Mouse (Mus musculus) kidney, postnatal 0 days (tissue): Measurements from ENCODE around the gene Icam4. TPM values are rescaled to one million over a fixed set of nuclear protein-coding genes. Genes with fewer than 3 reads are reported as not detected.

Experiments
- ATAC-seq: fragments of 200-750 bp; cut with Nextera tagmentation; replicated peaks from 2 replicates; pipeline ENCODE4 v1.8.0; 2017; ENCODE audit warnings: low read depth, moderate number of reproducible peaks, moderate TSS enrichment, moderate library complexity; ENCODE audit not compliant: low FRiP score
- DNase-seq: peaks from one replicate; pipeline ENCODE4 v3.0.0-alpha.2; 2016; ENCODE audit warnings: low spot score
- H3K27ac ChIP-seq: fragments of 300-500 bp; sonication (generic); 2 replicates; pipeline ENCODE4 v1.5.1; 2014; ENCODE audit warnings: mild to moderate bottlenecking
- H3K27me3 ChIP-seq: fragments of 300-500 bp; sonication (generic); 2 replicates; pipeline ENCODE4 v1.6.1; 2014; ENCODE audit warnings: low read length, mixed read lengths; ENCODE audit not compliant: insufficient read depth
- H3K36me3 ChIP-seq: fragments of 300-500 bp; sonication (generic); 2 replicates; pipeline ENCODE4 v1.6.1; 2014; ENCODE audit warnings: low read length, mixed read lengths; ENCODE audit not compliant: insufficient read depth
- H3K4me1 ChIP-seq: fragments of 300-500 bp; sonication (generic); replicated peaks from 2 replicates; pipeline ENCODE4 v1.6.1; 2014; ENCODE audit warnings: antibody characterized with exemption, low read length, mixed read lengths; ENCODE audit not compliant: insufficient read depth
- H3K4me2 ChIP-seq: fragments of 300-500 bp; sonication (generic); 2 replicates; pipeline ENCODE4 v1.6.1; 2014; ENCODE audit warnings: mild to moderate bottlenecking, low read length, moderate library complexity, mixed read lengths
- H3K4me3 ChIP-seq: fragments of 300-500 bp; sonication (generic); replicated peaks from 2 replicates; pipeline ENCODE4 v1.5.1; 2014; ENCODE audit warnings: low read depth, low read length
- H3K9ac ChIP-seq: fragments of 300-500 bp; sonication (generic); 2 replicates; pipeline ENCODE4 v1.6.1; 2014; ENCODE audit warnings: low read depth, low read length
- H3K9me3 ChIP-seq: fragments of 300-500 bp; sonication (generic); replicated peaks from 2 replicates; pipeline ENCODE4 v1.6.1; 2016; ENCODE audit warnings: low read length, inconsistent platforms, mixed read lengths
- CTCF ChIP-seq: IDR thresholded peaks from 2 replicates; pipeline ENCODE4 v1.5.1; 2016; ENCODE audit warnings: antibody characterized with exemption, low read depth, mild to moderate bottlenecking, moderate library complexity
- WGBS: fragments of 180-500 bp; shearing (Covaris S2); extraction: QIAGEN DNeasy Blood & Tissue Kit; methylation state at CpG from one replicate; pipeline ENCODE4 v1.1.7; 2014; 5-methylcytosine and 5-hydroxymethylcytosine counted together
- microRNA counts: library from miRNA; unstranded; fragments of <30 nt; microRNA quantifications from one replicate; lab custom pipeline; 2015
- microRNA-seq: library from miRNA; unstranded; fragments of <30 nt; microRNA quantifications from one replicate; pipeline ENCODE4, GENCODE M21; 2016
- polyA plus RNA-seq: library from polyadenylated mRNA; unstranded; fragments of >200 nt; fragmentation: Nextera tagmentation; extraction: Ambion mirVana; gene quantifications from 2 replicates; pipeline ENCODE4 v1.2.1, GENCODE M21; 2015

Icam4 gene
- polyA plus RNA-seq, 1 experiment from 2014 or later: 0.26 TPM

DNA sequence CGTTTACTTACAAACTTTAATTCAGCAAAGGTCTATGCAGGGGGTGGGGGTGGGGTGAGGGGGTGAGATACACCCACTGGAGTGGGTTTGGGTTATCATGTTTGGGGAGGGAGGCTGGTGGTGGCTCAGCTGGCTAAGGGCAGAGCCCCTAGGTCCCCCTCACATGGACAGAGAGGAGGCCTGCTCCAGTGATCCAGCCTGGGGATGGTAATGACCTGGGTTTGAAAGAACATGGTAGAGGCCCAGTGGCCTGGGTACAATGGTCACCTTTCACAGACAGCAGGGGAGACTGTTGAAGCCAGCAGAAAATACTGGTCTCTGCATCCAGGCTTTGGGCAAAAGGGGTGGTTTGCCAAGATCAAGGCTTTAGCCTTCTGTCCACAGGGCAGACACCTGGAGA lies 45.0 kb downstream of the Icam4 start:
- Histone ChIP-seq H3K27me3 (no peaks in the 10 kb centered on the region), H3K27ac (peak overlapping the region; percentile 75), H3K4me1 (0 out of 2 replicates have a peak, but pooled peaks cover 9% of the 10 kb centered on the region), H3K4me2 (no peak overlapping the region), H3K9ac (0 out of 2 replicates have a peak overlapping the region, but pooled peaks have one; percentile 8), H3K4me3 (no peak overlapping the region), H3K9me3 (no peaks in the 10 kb centered on the region), H3K36me3 (peaks cover 39% of the 10 kb centered on the region)
- WGBS: 75% methylated on average over 1 of the region's 1 CpGs
- DNase-seq (no peak), ATAC-seq (no peak)
- TF ChIP-seq CTCF: no peak

GRCm38 (mm10) chr9:21075625-21076024 lies 46.5 kb downstream of the Icam4 start:
- Histone ChIP-seq H3K4me2 (no peak overlapping the region), H3K9me3 (no peaks in the 10 kb centered on the region), H3K4me1 (0 out of 2 replicates have a peak, but pooled peaks cover 9% of the 10 kb centered on the region), H3K27me3 (no peaks in the 10 kb centered on the region), H3K9ac (no peak overlapping the region), H3K4me3 (no peak overlapping the region), H3K36me3 (peaks cover 46% of the 10 kb centered on the region), H3K27ac (no peak overlapping the region)
- ATAC-seq (no peak), DNase-seq (no peak)
- WGBS: 100% methylated on average over 3 of the region's 3 CpGs
- no peak for TF ChIP-seq CTCF

MicroRNAs encoded within 50 kb of the gene (microRNA counts, 519-probe panel; counts per million panel counts)
- 330 counts per million, percentile 68 among the panel's probes with 10 or more counts for microRNA mmu-miR-1900 (lab: Ali Mortazavi, UCI)

Small RNA genes within 50 kb of the gene (microRNA-seq; reads per million reads assigned to microRNA genes)
- not detected for gene Mir1900
- not detected for gene Mir7082

Other genes starting within 250 kb of the Icam4 start
- 0.82 and 1.2 TPM in 2 replicates for gene Col5a3, start 214.3 kb upstream of the Icam4 start, polyA plus RNA-seq
- not detected in 2 replicates for gene Rdh8, start 210.9 kb upstream of the Icam4 start, polyA plus RNA-seq
- gene A230050P20Rik, start 160.7 kb upstream of the Icam4 start, polyA plus RNA-seq: 7.6 and 11.5 TPM in 2 replicates
- gene Angptl6, start 149.6 kb upstream of the Icam4 start, polyA plus RNA-seq: 2.5 and 2.6 TPM in 2 replicates
- gene Ppan, start 141.2 kb upstream of the Icam4 start, polyA plus RNA-seq: 56.3 and 57.9 TPM in 2 replicates
- 234 and 243 TPM in 2 replicates for gene Eif3g, start 130.8 kb upstream of the Icam4 start, polyA plus RNA-seq
- gene Dnmt1, start 69.5 kb upstream of the Icam4 start, polyA plus RNA-seq: 34.1 and 43.1 TPM in 2 replicates
- gene S1pr2, start 52.6 kb upstream of the Icam4 start, polyA plus RNA-seq: 21.3 and 23.3 TPM in 2 replicates
- 155 and 158 TPM in 2 replicates for gene Mrpl4, start 26.6 kb upstream of the Icam4 start, polyA plus RNA-seq
- 12.3 and 13.4 TPM in 2 replicates for gene Icam1, start 13.4 kb upstream of the Icam4 start, polyA plus RNA-seq
- gene Icam5, start 2.7 kb downstream of the Icam4 start, polyA plus RNA-seq: 0.21 and 0.27 TPM in 2 replicates
- 0.29 TPM in 1 of 2 replicates, not detected in the other for gene Zglp1, start 37.7 kb downstream of the Icam4 start, polyA plus RNA-seq
- gene Gm49373, start 43.7 kb downstream of the Icam4 start, polyA plus RNA-seq: 0.38 and 0.62 TPM in 2 replicates
- 61.5 and 63.9 TPM in 2 replicates for gene Fdx1l, start 44.2 kb downstream of the Icam4 start, polyA plus RNA-seq
- gene Gm38431, start 62.6 kb downstream of the Icam4 start, polyA plus RNA-seq: 0.80 and 0.91 TPM in 2 replicates
- 40.8 and 41.3 TPM in 2 replicates for gene Raver1, start 62.6 kb downstream of the Icam4 start, polyA plus RNA-seq
- 8.6 and 9.4 TPM in 2 replicates for gene Tyk2, start 101.9 kb downstream of the Icam4 start, polyA plus RNA-seq
- gene Cdc37, start 120.6 kb downstream of the Icam4 start, polyA plus RNA-seq: 256 and 271 TPM in 2 replicates
- gene Pde4a, start 136.3 kb downstream of the Icam4 start, polyA plus RNA-seq: 8.2 and 8.3 TPM in 2 replicates
- gene Keap1, start 210.0 kb downstream of the Icam4 start, polyA plus RNA-seq: 49.3 and 50.8 TPM in 2 replicates
- 0.11 TPM in 1 of 2 replicates, not detected in the other for gene S1pr5, start 219.1 kb downstream of the Icam4 start, polyA plus RNA-seq
- gene Atg4d, start 235.9 kb downstream of the Icam4 start, polyA plus RNA-seq: 51.7 and 52.9 TPM in 2 replicates